26 mouse cellular contexts compared by ENCODE assay signal in the genomic region with DNA sequence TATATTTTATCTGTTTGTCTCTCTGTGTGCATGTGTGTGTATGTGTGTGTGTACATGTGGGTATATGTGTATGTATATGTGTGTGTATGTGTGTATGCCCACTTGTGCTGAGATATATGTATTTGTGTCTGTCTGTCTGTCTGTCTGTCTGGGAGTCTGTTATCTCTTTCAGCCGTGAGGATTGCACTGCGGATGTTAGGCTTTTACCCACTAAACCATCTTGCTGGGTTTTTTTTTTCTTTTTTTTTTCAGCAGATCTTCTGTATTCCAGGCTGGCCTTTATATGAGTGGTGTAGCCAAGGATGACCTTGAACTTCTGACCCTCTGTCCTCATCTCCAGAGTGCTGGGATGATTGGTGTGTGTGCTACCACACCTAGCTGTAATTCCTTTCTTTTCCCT. TPM values are rescaled to one million over a fixed set of nuclear protein-coding genes. Genes with fewer than 3 reads are reported as not detected.
"Had no signal": no experiment of that assay in that cellular context is flagged by ENCODE, and none has a peak within 500 bp of the region (broad histone marks: within the 10 kb centered on the region; RNA-seq: fewer than 3 reads in every experiment).

No protein-coding gene starts in this region.

- H3K27ac ChIP-seq: kidney, postnatal 0 days; left cerebral cortex, adult 2 months; limb, embryonic 12.5 days; limb, embryonic 15.5 days; liver, embryonic 13.5 days; lung, embryonic 15.5 days; midbrain, embryonic 10.5 days; midbrain, embryonic 13.5 days had no signal

- H3K9ac ChIP-seq: limb, embryonic 12.5 days; limb, embryonic 15.5 days; liver, embryonic 13.5 days; lung, embryonic 15.5 days; midbrain, embryonic 13.5 days had no signal

- H3K36me3 ChIP-seq: limb, embryonic 12.5 days; limb, embryonic 15.5 days; liver, embryonic 13.5 days; lung, embryonic 15.5 days; midbrain, embryonic 10.5 days; midbrain, embryonic 13.5 days had no signal

- H3K27me3 ChIP-seq: limb, embryonic 12.5 days; limb, embryonic 15.5 days; liver, embryonic 13.5 days; lung, embryonic 15.5 days; midbrain, embryonic 13.5 days had no signal

- H3K9me3 ChIP-seq: limb, embryonic 12.5 days; limb, embryonic 15.5 days; liver, embryonic 13.5 days; lung, embryonic 15.5 days; midbrain, embryonic 10.5 days; midbrain, embryonic 13.5 days had no signal

- DNase-seq: kidney, postnatal 36 days; layer of hippocampus, postnatal 36 days; left cerebral cortex, postnatal 4 days; liver, embryonic 13.5 days; lung, postnatal 10 days; right cerebral cortex, postnatal 14 days; right cerebral cortex, postnatal 4 days; thymus, adult 18-20 months; thymus, postnatal 36 days had no signal

- H3K4me1 ChIP-seq: limb, embryonic 12.5 days; limb, embryonic 15.5 days; lung, embryonic 15.5 days; midbrain, embryonic 10.5 days; midbrain, embryonic 13.5 days had no signal

- ATAC-seq: intestine, postnatal 0 days; midbrain, embryonic 13.5 days; midbrain, embryonic 16.5 days had no signal

- H3K4me3 ChIP-seq: left cerebral cortex, adult 2 months; limb, embryonic 12.5 days; limb, embryonic 15.5 days; liver, embryonic 13.5 days; lung, embryonic 15.5 days; midbrain, embryonic 10.5 days; midbrain, embryonic 13.5 days had no signal

RNA-seq across cellular contexts. Expression of a gene that starts 13.2 kb away (rescaled TPM):
- total RNA-seq: layer of hippocampus, postnatal 10 days; layer of hippocampus, postnatal 36 days; left cerebral cortex, adult 2 months; left cerebral cortex, postnatal 4 days; megakaryocyte progenitor cell, adult 5-6 weeks had no signal
- polyA plus RNA-seq: intestine, postnatal 0 days; kidney, adult 2 months; kidney, embryonic 14.5 days; kidney, postnatal 0 days; limb, embryonic 12.5 days; limb, embryonic 15.5 days; liver, embryonic 13.5 days; lung, embryonic 15.5 days; midbrain, embryonic 10.5 days; midbrain, embryonic 13.5 days; midbrain, embryonic 16.5 days; neural tube, embryonic 11.5 days; neural tube, embryonic 14.5 days; testis, adult 2 months; urinary bladder, adult 2 months had no signal

RNA-seq across cellular contexts. Expression of a gene that starts 45.5 kb away (rescaled TPM):
- total RNA-seq: megakaryocyte progenitor cell, adult 5-6 weeks had no signal
- polyA plus RNA-seq: kidney, embryonic 14.5 days; liver, embryonic 13.5 days; midbrain, embryonic 10.5 days; midbrain, embryonic 13.5 days; midbrain, embryonic 16.5 days; neural tube, embryonic 11.5 days; neural tube, embryonic 14.5 days had no signal
